ENCODE assay signal across 18 mouse cellular contexts in genomic region chr4:123732163-123732910, GRCm38 (mm10). TPM values are rescaled to one million over a fixed set of nuclear protein-coding genes. Genes with fewer than 3 reads are reported as not detected.
A peak's percentile ranks its signal among the peaks of the same experiment; 100 is the strongest.
DNase-seq lines count a peak whose midpoint lies in the region; ATAC-seq lines count a peak whose summit lies in the region.
"Had no signal": no experiment of that assay in that cellular context is flagged by ENCODE, and none has a peak within 500 bp of the region (broad histone marks: within the 10 kb centered on the region; RNA-seq: fewer than 3 reads in every experiment).

No protein-coding gene starts in this region.

- no peaks in the 10 kb centered on the region; the same call in 1 of the 2 replicates for H3K36me3 ChIP-seq in embryonic facial prominence, embryonic 11.5 days (replicated peaks; ENCODE audit: control insufficient read depth, insufficient read depth, low read depth, low read length)
- peaks cover 48% of the 10 kb centered on the region for H3K36me3 ChIP-seq in embryonic facial prominence, embryonic 10.5 days (replicated peaks)

- no peaks in the 10 kb centered on the region for H3K27me3 ChIP-seq in embryonic facial prominence, embryonic 11.5 days (ENCODE audit: control insufficient read depth, insufficient read depth, low read length)
- no peaks in the 10 kb centered on the region for H3K27me3 ChIP-seq in embryonic facial prominence, embryonic 10.5 days (replicated peaks; ENCODE audit: low read depth, poor library complexity, severe bottlenecking)
- H3K27me3 ChIP-seq: embryonic facial prominence, embryonic 15.5 days; stomach, embryonic 15.5 days had no signal

- no peak for DNase-seq in embryonic facial prominence, embryonic 11.5 days (ENCODE audit: low spot score)
- no peak for DNase-seq in embryonic facial prominence, embryonic 10.5 days (ENCODE audit: low spot score)
- DNase-seq in kidney, postnatal 36 days: peak; percentile 21
- no peak for DNase-seq in kidney, adult 18-20 months
- DNase-seq in cerebellum, adult 11-12 months: peak; percentile 85
- DNase-seq in cerebellum, postnatal 36 days: peak; percentile 65 to 69
- DNase-seq in gastrocnemius, postnatal 25 days: no peak
- DNase-seq in spleen, postnatal 36 days (ENCODE audit: low spot score in 2 of 2): no peak
- DNase-seq: adrenal gland, postnatal 36 days; gastrocnemius, postnatal 14 days; lung, postnatal 10 days; right cerebral cortex, adult 18-20 months had no signal

- H3K4me2 ChIP-seq in embryonic facial prominence, embryonic 11.5 days (ENCODE audit: low read depth, low read length): no peak overlapping the region
- H3K4me2 ChIP-seq: embryonic facial prominence, embryonic 15.5 days; heart, embryonic 11.5 days; stomach, embryonic 15.5 days had no signal

- H3K27ac ChIP-seq in embryonic facial prominence, embryonic 11.5 days (replicated peaks; ENCODE audit: low read depth, low read length): no peak overlapping the region
- H3K27ac ChIP-seq in embryonic facial prominence, embryonic 10.5 days (replicated peaks): no peak overlapping the region
- H3K27ac ChIP-seq: embryonic facial prominence, embryonic 15.5 days; liver, embryonic 14.5 days; midbrain, embryonic 10.5 days; stomach, embryonic 15.5 days had no signal

- H3K9ac ChIP-seq in embryonic facial prominence, embryonic 11.5 days (replicated peaks; ENCODE audit: low read length): no peak overlapping the region
- H3K9ac ChIP-seq: embryonic facial prominence, embryonic 15.5 days; liver, embryonic 14.5 days; stomach, embryonic 15.5 days had no signal

- no peaks in the 10 kb centered on the region for H3K4me1 ChIP-seq in embryonic facial prominence, embryonic 11.5 days (ENCODE audit: control insufficient read depth, insufficient read depth, low read length)
- H3K4me1 ChIP-seq in embryonic facial prominence, embryonic 10.5 days: no peaks in the 10 kb centered on the region
- H3K4me1 ChIP-seq: embryonic facial prominence, embryonic 15.5 days; midbrain, embryonic 10.5 days; stomach, embryonic 15.5 days had no signal

- 88% methylated on average over 4 of the region's 4 CpGs for WGBS in embryonic facial prominence, embryonic 11.5 days
- 93% methylated on average over 4 of the region's 4 CpGs for WGBS in embryonic facial prominence, embryonic 10.5 days

- H3K9me3 ChIP-seq in embryonic facial prominence, embryonic 11.5 days (replicated peaks; ENCODE audit: control insufficient read depth, low read length): no peaks in the 10 kb centered on the region
- no peaks in the 10 kb centered on the region for H3K9me3 ChIP-seq in embryonic facial prominence, embryonic 10.5 days
- H3K9me3 ChIP-seq: embryonic facial prominence, embryonic 15.5 days; midbrain, embryonic 10.5 days; stomach, embryonic 15.5 days had no signal

- no peak overlapping the region for H3K4me3 ChIP-seq in embryonic facial prominence, embryonic 11.5 days (ENCODE audit: low read depth, low read length)
- H3K4me3 ChIP-seq in embryonic facial prominence, embryonic 10.5 days: no peak overlapping the region
- H3K4me3 ChIP-seq: embryonic facial prominence, embryonic 15.5 days; midbrain, embryonic 10.5 days; stomach, embryonic 15.5 days had no signal

- peak; percentile 39; the same call in 1 of the 2 replicates for ATAC-seq in embryonic facial prominence, embryonic 11.5 days (replicated peaks; ENCODE audit: insufficient number of reproducible peaks, low FRiP score, low TSS enrichment, low read depth)

RNA-seq across cellular contexts. Expression of gene Ndufs5, which starts 14.3 kb away (rescaled TPM):
- polyA plus RNA-seq in embryonic facial prominence, embryonic 11.5 days (2014; fragmentation: Nextera tagmentation; extraction: Ambion mirVana): 308 and 321 TPM in 2 replicates
- polyA plus RNA-seq in embryonic facial prominence, embryonic 10.5 days (2016; fragmentation: Nextera tagmentation; extraction: Ambion mirVana): 332 and 340 TPM in 2 replicates
- 100 to 1,000 TPM; 261 to 271 TPM for total RNA-seq in gastrocnemius, postnatal 25 days (2021)

RNA-seq across cellular contexts. Expression of gene Akirin1, which starts 17.8 kb away (rescaled TPM):
- polyA plus RNA-seq in embryonic facial prominence, embryonic 11.5 days (2014; fragmentation: Nextera tagmentation; extraction: Ambion mirVana): 87.2 and 88.0 TPM in 2 replicates
- 55.0 and 57.3 TPM in 2 replicates for polyA plus RNA-seq in embryonic facial prominence, embryonic 10.5 days (2016; fragmentation: Nextera tagmentation; extraction: Ambion mirVana)
- 10 to 100 TPM; 22.9 to 27.6 TPM for total RNA-seq in gastrocnemius, postnatal 25 days (2021)

RNA-seq across cellular contexts. Expression of gene Macf1, which starts 48.2 kb away (rescaled TPM):
- 63.9 and 70.2 TPM in 2 replicates for polyA plus RNA-seq in embryonic facial prominence, embryonic 11.5 days (2014; fragmentation: Nextera tagmentation; extraction: Ambion mirVana)
- polyA plus RNA-seq in embryonic facial prominence, embryonic 10.5 days (2016; fragmentation: Nextera tagmentation; extraction: Ambion mirVana): 46.0 and 47.4 TPM in 2 replicates
- 10 to 100 TPM; 55.6 to 75.8 TPM for total RNA-seq in gastrocnemius, postnatal 25 days (2021)

RNA-seq across cellular contexts. Expression of gene Rhbdl2, which starts 55.3 kb away (rescaled TPM):
- 0.46 and 0.91 TPM in 2 replicates for polyA plus RNA-seq in embryonic facial prominence, embryonic 11.5 days (2014; fragmentation: Nextera tagmentation; extraction: Ambion mirVana)
- polyA plus RNA-seq in embryonic facial prominence, embryonic 10.5 days (2016; fragmentation: Nextera tagmentation; extraction: Ambion mirVana): 0.35 and 0.57 TPM in 2 replicates
- under 1 TPM in 1 of 2 experiments, not detected in 1; 0.24 TPM for total RNA-seq in gastrocnemius, postnatal 25 days (2021)
- total RNA-seq: heart, postnatal 25 days had no signal
- polyA plus RNA-seq: liver, embryonic 14.5 days had no signal

Comparison
In these comparisons a context has a peak if more than half of its experiments do, and no peak if none do; other contexts are left out.
1. DNase-seq: peak in kidney, postnatal 36 days (2 of 2), cerebellum, adult 11-12 months (single experiment) and cerebellum, postnatal 36 days (2 of 2); none in embryonic facial prominence, embryonic 11.5 days (single experiment), embryonic facial prominence, embryonic 10.5 days (single experiment), kidney, adult 18-20 months (single experiment), gastrocnemius, postnatal 25 days (single experiment) and spleen, postnatal 36 days (0 of 2).